Mouse (Mus musculus) limb, embryonic 12.5 days (tissue): ENCODE measurements around the gene Astn2. TPM values are rescaled to one million over a fixed set of nuclear protein-coding genes. Genes with fewer than 3 reads are reported as not detected.

ENCODE experiments used
- ATAC-seq: fragments of 200-750 bp; cut with Nextera tagmentation; 2 replicates; pipeline ENCODE4 v1.8.0; 2017; ENCODE audit warnings: low read depth, moderate TSS enrichment; ENCODE audit not compliant: insufficient number of reproducible peaks, insufficient read depth, low FRiP score, low TSS enrichment
- H3K27ac ChIP-seq: fragments of 300-500 bp; sonication (generic); 2 replicates; pipeline ENCODE4 v1.5.1; 2016; ENCODE audit warnings: mild to moderate bottlenecking, moderate library complexity
- H3K27me3 ChIP-seq: fragments of 300-500 bp; sonication (generic); 2 replicates; pipeline ENCODE4 v1.6.1; 2016; ENCODE audit warnings: mild to moderate bottlenecking, moderate library complexity
- H3K36me3 ChIP-seq: fragments of 300-500 bp; sonication (generic); 2 replicates; pipeline ENCODE4 v1.6.1; 2016; ENCODE audit warnings: mild to moderate bottlenecking, moderate library complexity
- H3K4me1 ChIP-seq: fragments of 300-500 bp; sonication (generic); replicated peaks from 2 replicates; pipeline ENCODE4 v1.6.1; 2016
- H3K4me2 ChIP-seq: fragments of 300-500 bp; sonication (generic); 2 replicates; pipeline ENCODE4 v1.6.1; 2016; ENCODE audit warnings: mild to moderate bottlenecking, moderate library complexity
- H3K4me3 ChIP-seq: fragments of 300-500 bp; sonication (generic); replicated peaks from 2 replicates; pipeline ENCODE4 v1.5.1; 2016; ENCODE audit warnings: mild to moderate bottlenecking
- H3K9ac ChIP-seq: fragments of 300-500 bp; sonication (generic); replicated peaks from 2 replicates; pipeline ENCODE4 v1.6.1; 2016; ENCODE audit warnings: mild to moderate bottlenecking, moderate library complexity
- H3K9me3 ChIP-seq: fragments of 300-500 bp; sonication (generic); 2 replicates; pipeline ENCODE4 v1.6.1; 2016; ENCODE audit warnings: mild to moderate bottlenecking, moderate library complexity
- WGBS: fragments of 180-500 bp; shearing (Covaris S2); methylation state at CpG from one replicate; pipeline ENCODE4 v1.1.7; 2016; 5-methylcytosine and 5-hydroxymethylcytosine counted together
- polyA plus RNA-seq: library from polyadenylated mRNA; unstranded; fragments of >200 nt; fragmentation: Nextera tagmentation; extraction: Ambion mirVana; gene quantifications from 2 replicates; pipeline ENCODE4 v1.2.1, GENCODE M21; 2016

Gene Astn2
- polyA plus RNA-seq, 1 experiment from 2014 or later, result 1.6 TPM

DNA sequence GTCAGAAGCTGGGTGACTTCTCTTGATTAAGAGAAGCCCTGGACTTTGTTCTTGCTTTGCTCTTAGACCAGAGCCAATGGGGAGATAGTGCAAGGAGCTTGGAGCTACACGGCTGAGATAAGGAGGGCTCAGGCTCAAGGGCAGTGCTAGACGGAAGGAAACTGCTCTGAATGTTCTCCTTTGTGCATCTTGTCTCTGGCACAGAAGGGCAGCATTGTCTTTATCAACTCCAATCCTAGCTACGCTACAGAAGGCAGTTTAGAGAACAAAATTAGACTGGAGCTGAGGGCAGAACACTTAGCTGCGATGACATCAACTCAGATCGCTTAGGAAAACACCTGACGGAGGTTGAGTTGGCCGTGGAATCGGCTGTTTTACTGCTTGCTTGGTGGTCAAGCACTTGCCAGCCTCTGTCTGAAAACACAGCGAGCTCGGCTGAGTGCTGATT, 797.2 kb downstream of the Astn2 start:
- Histone ChIP-seq H3K9me3 (no peaks in the 10 kb centered on the region), H3K36me3 (0 out of 2 replicates have a peak, but pooled peaks cover 3% of the 10 kb centered on the region), H3K9ac (no peak overlapping the region), H3K4me3 (no peak overlapping the region), H3K4me2 (no peak overlapping the region), H3K27ac (no peak overlapping the region), H3K27me3 (no peaks in the 10 kb centered on the region), H3K4me1 (peaks cover 43% of the 10 kb centered on the region)
- 91% methylated on average over 10 of the region's 10 CpGs for WGBS
- ATAC-seq, result no peak

DNA sequence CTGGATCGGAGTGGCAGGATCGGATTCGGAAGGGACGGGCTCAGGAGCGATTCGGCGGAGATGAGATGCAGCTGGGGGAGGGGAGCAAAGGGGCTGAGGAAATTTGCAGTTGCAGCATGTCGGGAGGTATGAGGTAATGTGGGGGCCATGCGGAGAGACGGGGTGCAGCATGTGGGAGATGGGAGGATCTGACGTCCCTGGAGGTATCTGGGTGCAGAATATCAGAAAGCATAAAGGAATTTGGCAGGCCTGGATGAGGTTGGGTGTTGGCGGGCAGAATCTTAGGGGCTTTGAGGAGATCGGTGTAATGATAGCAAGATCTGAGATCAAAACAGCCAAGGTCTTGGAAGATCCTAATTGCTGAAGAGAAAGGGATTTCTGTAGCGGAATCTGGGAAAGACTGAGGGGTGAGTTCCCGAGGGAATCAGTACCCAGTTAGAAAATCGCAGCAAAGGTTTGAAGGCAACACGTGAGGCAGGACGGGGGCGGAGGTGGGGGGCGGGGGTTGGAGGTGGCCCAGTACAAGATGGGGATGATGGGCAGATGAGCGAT, 799.2 kb downstream of the Astn2 start:
- H3K27me3 ChIP-seq, result no peaks in the 10 kb centered on the region
- H3K4me1 ChIP-seq, result peaks cover 25% of the 10 kb centered on the region
- peak; percentile 77 for ATAC-seq
- peak overlapping the region; percentile 66 for H3K4me3 ChIP-seq
- no peak overlapping the region for H3K27ac ChIP-seq
- peak overlapping the region; percentile 81 for H3K4me2 ChIP-seq
- H3K9ac ChIP-seq, result peak overlapping the region; percentile 79
- 0 out of 2 replicates have a peak, but pooled peaks cover 3% of the 10 kb centered on the region for H3K36me3 ChIP-seq
- WGBS, result 1% methylated on average over 21 of the region's 21 CpGs
- no peaks in the 10 kb centered on the region for H3K9me3 ChIP-seq

DNA sequence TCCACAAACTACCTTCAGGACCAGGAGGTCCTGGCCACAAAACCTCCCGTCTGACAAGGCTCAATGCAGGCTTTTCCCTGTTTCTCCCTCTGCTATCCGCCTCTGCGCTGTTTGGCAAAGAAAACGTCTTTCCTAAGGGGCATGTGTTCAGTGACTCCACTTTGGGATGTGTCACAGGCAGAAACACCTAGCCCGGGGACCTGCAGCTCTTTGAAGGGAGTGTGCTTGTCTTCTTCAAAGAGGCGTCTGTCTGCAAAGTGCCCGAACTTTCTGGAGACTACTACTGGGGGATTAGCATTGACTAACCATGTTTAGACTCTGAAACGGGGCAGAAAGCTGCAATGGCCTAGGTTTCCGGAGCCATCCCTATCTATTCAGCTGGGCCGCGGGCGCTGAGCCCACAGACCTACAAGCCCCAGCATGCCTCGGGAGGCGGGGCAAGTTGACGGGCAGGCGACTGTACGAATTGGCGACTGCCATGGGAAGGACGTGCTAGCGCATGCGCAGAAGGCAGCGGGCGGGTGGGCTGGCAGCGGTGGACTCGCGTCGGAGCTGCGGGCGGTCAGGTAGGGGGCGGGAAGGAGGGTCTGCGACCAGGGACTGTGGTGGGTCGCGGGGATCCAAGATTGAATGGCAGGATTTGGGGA, 799.8 kb downstream of the Astn2 start, which contains the start of gene Trim32:
Gene Trim32, plus strand, starts transcription at position 483 of the 647 bp plus-strand sequence.
- 0 out of 2 replicates have a peak, but pooled peaks cover 3% of the 10 kb centered on the region for H3K36me3 ChIP-seq
- no peaks in the 10 kb centered on the region for H3K27me3 ChIP-seq
- peak within 1 kb of the TSS; percentile 81 for H3K4me2 ChIP-seq
- H3K9me3 ChIP-seq, result no peaks in the 10 kb centered on the region
- no peak within 1 kb of the TSS for H3K27ac ChIP-seq
- peak within 1 kb of the TSS; percentile 66 for H3K4me3 ChIP-seq
- peaks cover 21% of the 10 kb centered on the region for H3K4me1 ChIP-seq
- 3% methylated on average over 32 of the region's 33 CpGs for WGBS
- ATAC-seq, result peak; percentile 92
- H3K9ac ChIP-seq, result peak within 1 kb of the TSS; percentile 79

- Histone ChIP-seq H3K27me3 (no peaks in the 10 kb centered on the region), H3K4me3 (no peak overlapping the region), H3K9me3 (no peaks in the 10 kb centered on the region), H3K27ac (no peak overlapping the region), H3K9ac (no peak overlapping the region), H3K4me1 (no peaks in the 10 kb centered on the region), H3K36me3 (no peaks in the 10 kb centered on the region), H3K4me2 (no peak overlapping the region)
- 70% methylated on average over 5 of the region's 5 CpGs for WGBS
- no peak for ATAC-seq
Measured at GRCm38 (mm10) chr4:65594601-65595369, 809.6 kb downstream of the Astn2 start.

DNA sequence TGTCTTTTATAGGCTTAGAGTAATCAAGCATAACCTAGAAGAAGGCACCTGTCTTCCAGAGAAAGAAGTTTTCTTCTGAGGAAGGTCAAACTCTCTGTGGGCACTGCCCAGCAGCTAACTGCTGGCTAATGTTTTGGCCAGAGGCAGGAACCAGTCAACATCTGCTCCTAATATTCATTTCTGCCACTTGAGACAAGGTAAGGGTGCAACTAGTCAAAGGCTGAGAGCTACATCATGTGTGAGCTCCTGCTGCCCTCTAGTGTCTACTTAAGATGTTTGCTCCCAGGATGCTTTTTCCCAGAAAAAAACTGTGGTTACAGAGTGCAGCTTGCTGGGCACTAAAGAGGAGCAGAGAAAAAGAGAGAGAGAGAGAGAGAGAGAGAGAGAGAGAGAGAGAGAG, 814.6 kb downstream of the Astn2 start:
- ATAC-seq, result peak; percentile 70

GRCm38 (mm10) chr4:65586947-65587346, 817.5 kb downstream of the Astn2 start:
- H3K4me1 ChIP-seq, result peaks cover 4% of the 10 kb centered on the region
- H3K27ac ChIP-seq, result no peak overlapping the region
- 52% methylated on average over 5 of the region's 5 CpGs for WGBS
- H3K4me3 ChIP-seq, result no peak overlapping the region
- no peak for ATAC-seq
- no peak overlapping the region for H3K9ac ChIP-seq
- H3K36me3 ChIP-seq, result no peaks in the 10 kb centered on the region
- H3K27me3 ChIP-seq, result no peaks in the 10 kb centered on the region
- no peaks in the 10 kb centered on the region for H3K9me3 ChIP-seq
- H3K4me2 ChIP-seq, result no peak overlapping the region

More for the DNA sequence above, 814.6 kb downstream of the Astn2 start:
- no peaks in the 10 kb centered on the region for H3K27me3 ChIP-seq
- peaks cover 4% of the 10 kb centered on the region for H3K4me1 ChIP-seq
- no peak overlapping the region for H3K27ac ChIP-seq
- H3K4me3 ChIP-seq, result no peak overlapping the region
- no peaks in the 10 kb centered on the region for H3K36me3 ChIP-seq
- H3K9ac ChIP-seq, result no peak overlapping the region
- H3K4me2 ChIP-seq, result no peak overlapping the region
- no peaks in the 10 kb centered on the region for H3K9me3 ChIP-seq

- no peaks in the 10 kb centered on the region for H3K4me1 ChIP-seq
- H3K4me3 ChIP-seq, result no peak overlapping the region
- no peaks in the 10 kb centered on the region for H3K27me3 ChIP-seq
- no peak for ATAC-seq
- H3K9me3 ChIP-seq, result no peaks in the 10 kb centered on the region
- no peak overlapping the region for H3K27ac ChIP-seq
- no peaks in the 10 kb centered on the region for H3K36me3 ChIP-seq
- no peak overlapping the region for H3K9ac ChIP-seq
- WGBS, result 72% methylated on average over 1 of the region's 1 CpGs
- no peak overlapping the region for H3K4me2 ChIP-seq
Measured at GRCm38 (mm10) chr4:65580254-65580653, 824.2 kb downstream of the Astn2 start.

GRCm38 (mm10) chr4:65565493-65565892, 838.9 kb downstream of the Astn2 start:
- Histone ChIP-seq H3K27me3 (no peaks in the 10 kb centered on the region), H3K9me3 (no peaks in the 10 kb centered on the region), H3K4me3 (no peak overlapping the region), H3K27ac (no peak overlapping the region), H3K4me2 (no peak overlapping the region), H3K4me1 (no peaks in the 10 kb centered on the region), H3K9ac (no peak overlapping the region), H3K36me3 (no peaks in the 10 kb centered on the region)
- WGBS, result 74% methylated on average over 4 of the region's 4 CpGs
- no peak for ATAC-seq

DNA sequence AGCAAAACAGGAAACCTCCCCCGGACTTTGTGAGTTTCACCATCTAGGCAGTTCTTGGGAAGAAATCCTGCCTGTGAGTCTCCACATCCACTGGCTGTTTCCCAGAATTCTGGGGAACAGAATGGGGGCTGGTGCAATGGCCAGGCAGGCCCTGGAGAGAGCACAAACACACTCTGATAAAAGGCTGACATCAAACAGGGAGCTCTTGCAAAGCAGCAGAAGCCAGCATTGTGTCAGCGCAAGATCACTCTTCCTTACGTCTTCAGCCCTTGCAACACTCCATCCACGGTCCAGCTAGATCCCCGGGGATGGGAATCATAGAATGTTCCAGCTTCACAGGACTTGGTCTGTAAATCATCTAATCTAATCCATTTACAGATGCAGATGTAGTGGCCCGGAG, 855.9 kb downstream of the Astn2 start:
- no peaks in the 10 kb centered on the region for H3K36me3 ChIP-seq
- ATAC-seq, result no peak
- no peak overlapping the region for H3K4me3 ChIP-seq
- no peak overlapping the region for H3K9ac ChIP-seq
- no peaks in the 10 kb centered on the region for H3K4me1 ChIP-seq
- H3K4me2 ChIP-seq, result no peak overlapping the region
- no peak overlapping the region for H3K27ac ChIP-seq
- H3K27me3 ChIP-seq, result no peaks in the 10 kb centered on the region
- 82% methylated on average over 6 of the region's 6 CpGs for WGBS
- H3K9me3 ChIP-seq, result no peaks in the 10 kb centered on the region

- H3K27ac ChIP-seq, result no peak overlapping the region
- H3K4me3 ChIP-seq, result no peak overlapping the region
- no peaks in the 10 kb centered on the region for H3K36me3 ChIP-seq
- H3K9me3 ChIP-seq, result no peaks in the 10 kb centered on the region
- no peaks in the 10 kb centered on the region for H3K4me1 ChIP-seq
- no peak overlapping the region for H3K4me2 ChIP-seq
- H3K9ac ChIP-seq, result no peak overlapping the region
- ATAC-seq, result no peak
- H3K27me3 ChIP-seq, result no peaks in the 10 kb centered on the region
- 81% methylated on average over 2 of the region's 2 CpGs for WGBS
Measured at GRCm38 (mm10) chr4:65545582-65545981, 858.8 kb downstream of the Astn2 start.

GRCm38 (mm10) chr4:65532071-65532736, 872.2 kb downstream of the Astn2 start:
- Histone ChIP-seq H3K27ac (no peak overlapping the region), H3K9ac (no peak overlapping the region), H3K36me3 (no peaks in the 10 kb centered on the region), H3K4me2 (no peak overlapping the region), H3K4me1 (peaks cover 9% of the 10 kb centered on the region), H3K27me3 (no peaks in the 10 kb centered on the region), H3K9me3 (no peaks in the 10 kb centered on the region), H3K4me3 (no peak overlapping the region)
- WGBS, result 86% methylated on average over 2 of the region's 2 CpGs
- no peak for ATAC-seq
